Mouse (Mus musculus): Measurements from ENCODE around the gene Slc25a30. TPM values are rescaled to one million over a fixed set of nuclear protein-coding genes. Genes with fewer than 3 reads are reported as not detected.

Gene Slc25a30
- total RNA-seq, 1 experiment from 2014 or later, result 50.7 TPM

Other genes starting within 250 kb of the Slc25a30 start
- gene Spert, start 193.9 kb downstream of the Slc25a30 start, total RNA-seq (2017), result 0.49 TPM in 1 of 2 replicates, not detected in the other
- not detected in 2 replicates for gene Erich6b, start 144.8 kb downstream of the Slc25a30 start, total RNA-seq (2017)
- gene Cog3, start 32.5 kb downstream of the Slc25a30 start, total RNA-seq (2017), result 41.1 and 41.4 TPM in 2 replicates
- 1,381 and 1,390 TPM in 2 replicates for gene Tpt1, start 58.1 kb upstream of the Slc25a30 start, total RNA-seq (2017)
- 0.49 and 0.58 TPM in 2 replicates for gene Kctd4, start 168.0 kb upstream of the Slc25a30 start, total RNA-seq (2017)
- 25.4 and 34.4 TPM in 2 replicates for gene Gtf2f2, start 223.8 kb upstream of the Slc25a30 start, total RNA-seq (2017)